Mouse (Mus musculus) cerebellum, postnatal 36 days (tissue): ENCODE measurements at regions not wholly inside any gene's neighbourhood (a gene's known extent, or its start where the extent isn't known, plus 50 kb on each side); places are given as distances from the start of the nearest gene placed in this dataset.
"Not testable (repeated sequence)": the region's sequence is repeated elsewhere in the genome, so short reads cannot be mapped to it uniquely, and the experiment has no call there.

Experiments
- DNase-seq, 2 experiments: peaks; one replicate each; pipeline ENCODE4 v3.0.0; 2021 to 2022; ENCODE audit warnings: mixed read lengths in 2 of 2

DNA sequence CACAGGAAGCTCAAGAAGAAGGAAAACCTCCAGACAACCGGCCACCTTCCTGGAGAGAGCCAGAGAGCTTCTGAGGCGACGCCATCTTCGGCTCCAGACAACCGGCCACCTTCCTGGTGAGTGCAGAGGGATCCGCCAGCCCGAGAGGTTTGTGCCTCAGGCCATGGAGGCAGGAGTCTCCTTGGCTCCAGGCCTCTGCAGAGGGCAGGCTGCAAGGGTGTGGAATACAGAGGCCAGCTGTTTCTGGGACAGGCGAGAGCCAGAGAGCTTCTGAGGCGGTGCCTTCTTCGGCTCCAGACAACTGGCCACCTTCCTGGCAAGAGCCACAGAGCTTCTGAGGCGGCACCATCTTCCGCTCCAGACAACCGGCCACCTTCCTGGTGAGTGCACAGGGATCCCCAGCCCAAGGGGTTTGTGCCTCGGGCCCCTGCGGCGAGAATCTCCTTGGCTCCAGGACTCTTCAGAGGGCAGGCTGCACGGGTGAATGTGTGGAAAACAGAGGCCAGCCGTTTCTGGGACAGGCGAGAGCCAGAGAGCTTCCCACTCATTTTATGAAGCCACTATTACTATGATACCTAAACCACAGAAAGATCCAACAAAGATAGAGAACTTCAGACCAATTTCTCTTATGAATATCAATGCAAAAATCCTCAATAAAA, 441.4 kb downstream of the Arl6ip6 start:
- DNase-seq = not testable (repeated sequence)

DNA sequence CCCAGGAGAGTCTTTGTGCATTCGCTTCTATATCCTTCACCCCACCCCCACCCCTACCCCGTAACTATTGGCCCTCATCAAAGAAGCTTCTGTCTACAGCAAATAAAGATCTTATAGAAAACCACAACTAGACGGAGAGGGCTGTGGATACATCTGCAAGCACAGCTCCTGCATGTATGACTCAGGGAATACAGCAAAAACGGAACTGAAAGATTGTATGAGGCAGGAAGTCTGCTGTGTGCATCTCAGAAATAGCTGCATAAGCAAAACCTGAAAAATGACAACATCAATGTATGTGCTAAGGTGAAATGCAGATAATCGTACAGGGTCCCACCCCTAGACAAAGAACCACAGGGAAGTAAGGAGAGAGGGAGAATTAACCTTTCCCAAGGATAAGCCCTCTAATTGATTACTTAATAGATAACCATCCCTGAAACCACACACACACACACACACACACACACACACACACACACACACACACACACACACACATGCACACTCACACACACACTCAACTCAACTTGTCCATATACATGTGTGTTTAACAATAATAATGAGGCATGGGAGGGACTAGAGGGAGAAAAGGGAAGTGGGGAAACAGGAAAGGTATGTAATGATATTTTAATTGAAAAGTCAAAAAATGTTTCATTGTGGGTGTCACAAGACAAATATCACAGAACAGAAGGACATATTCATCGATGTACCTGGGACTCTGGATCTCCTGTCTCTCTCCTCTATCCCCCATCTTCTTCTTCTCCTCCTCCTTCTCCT, 416.6 kb downstream of the Rprm start:
- no peak for DNase-seq

DNA sequence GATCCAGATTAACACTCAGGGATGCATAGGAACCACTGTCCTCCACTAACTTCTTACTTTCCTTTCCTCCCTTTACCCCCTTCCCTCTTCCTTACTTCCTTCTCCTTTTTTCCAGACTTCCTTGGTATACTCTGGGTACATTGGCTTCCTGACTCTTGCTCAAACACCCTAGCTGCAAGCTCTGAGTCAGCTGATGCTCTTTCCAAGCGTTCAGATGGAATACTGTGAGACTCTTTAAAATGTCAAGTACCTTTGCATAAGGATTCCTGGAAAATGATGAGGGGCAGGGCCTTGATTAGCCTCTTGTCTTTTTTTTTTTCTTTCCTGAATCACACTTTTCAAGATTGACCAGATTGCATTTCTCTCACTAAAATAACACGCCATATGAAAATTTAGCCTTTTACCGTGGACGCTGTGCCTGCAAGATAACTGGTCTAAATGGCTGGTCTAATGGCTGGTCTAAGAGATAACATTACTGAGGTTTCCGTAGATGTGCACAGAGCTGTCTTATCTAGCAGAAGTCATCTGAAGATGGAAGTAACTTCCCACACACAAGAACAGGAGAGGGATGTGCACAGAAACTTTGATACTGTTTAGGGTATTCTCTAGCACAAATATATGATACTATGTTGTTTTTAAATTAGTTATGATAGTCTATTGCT, 404.9 kb downstream of the Rprm start:
- DNase-seq = no peak

DNA sequence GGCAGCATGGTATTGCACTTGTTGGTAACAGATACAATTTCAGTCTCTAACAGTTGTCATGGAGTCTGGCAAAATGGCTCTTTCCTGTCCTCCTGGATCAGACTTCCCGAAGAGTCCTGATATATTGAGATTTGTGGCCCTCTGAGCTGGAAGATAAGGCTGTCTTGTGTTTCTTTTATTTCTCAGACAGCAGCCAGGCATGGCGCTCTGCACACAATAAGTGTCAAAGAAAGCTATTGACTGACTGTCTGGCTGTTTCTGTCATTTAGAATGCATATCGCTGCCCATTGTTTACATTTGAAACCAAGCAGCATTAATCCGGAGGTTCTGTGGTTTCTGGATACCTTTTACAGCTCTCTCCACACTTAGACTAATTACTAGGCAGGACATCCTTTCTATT, 402.8 kb downstream of the Rprm start:
- DNase-seq = no peak

DNA sequence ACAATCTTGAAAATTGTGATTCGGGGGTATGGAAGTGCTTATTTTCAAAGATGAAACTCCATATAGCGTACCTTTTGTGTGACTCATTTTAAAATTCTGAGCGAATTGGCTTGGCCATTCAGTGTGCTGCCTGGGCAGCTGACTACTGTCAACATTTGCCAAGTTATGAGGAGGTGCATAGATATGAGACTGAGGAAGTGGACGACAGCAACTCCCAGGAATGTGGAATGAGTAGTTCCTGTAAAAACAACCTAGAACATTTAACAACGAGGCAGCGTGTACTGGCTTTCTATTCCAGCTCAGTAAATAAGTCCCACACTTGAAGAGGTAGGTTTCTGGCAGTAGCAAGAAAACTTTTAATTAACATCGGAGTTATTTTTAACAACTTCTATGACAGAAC, 398.1 kb downstream of the Rprm start:
- DNase-seq = no peak

DNA sequence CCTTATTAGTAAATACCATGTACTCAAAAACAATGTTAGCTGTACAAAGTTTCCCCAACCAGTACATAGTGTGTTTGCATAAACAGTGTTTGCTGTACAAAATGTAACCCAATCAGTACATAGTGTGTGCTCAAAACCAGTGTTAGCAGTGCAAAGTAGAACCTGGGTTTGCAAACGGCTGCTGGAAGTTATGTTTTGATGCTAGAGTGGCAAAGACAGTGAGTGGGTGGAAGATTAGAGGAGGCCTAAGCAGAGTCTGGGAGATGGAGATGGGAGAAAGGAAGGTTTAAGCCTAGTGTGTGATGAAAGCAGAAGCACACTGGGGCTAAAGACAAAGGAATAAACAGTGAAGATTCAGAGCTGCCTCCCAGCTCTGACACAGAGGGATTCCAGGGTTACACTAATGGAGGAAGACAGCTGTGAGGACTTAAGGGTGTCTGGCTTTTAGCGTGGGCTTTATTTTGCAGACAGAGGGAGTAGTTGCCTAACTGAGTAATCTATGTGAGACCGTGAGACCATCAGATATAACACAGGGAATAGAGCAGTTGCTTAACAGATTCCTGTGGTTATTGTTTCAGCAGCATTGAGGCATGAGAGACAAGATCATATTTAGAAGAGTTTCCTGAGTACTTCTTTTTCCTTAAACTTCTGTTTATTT, 396.0 kb downstream of the Rprm start:
- no peak for DNase-seq

DNA sequence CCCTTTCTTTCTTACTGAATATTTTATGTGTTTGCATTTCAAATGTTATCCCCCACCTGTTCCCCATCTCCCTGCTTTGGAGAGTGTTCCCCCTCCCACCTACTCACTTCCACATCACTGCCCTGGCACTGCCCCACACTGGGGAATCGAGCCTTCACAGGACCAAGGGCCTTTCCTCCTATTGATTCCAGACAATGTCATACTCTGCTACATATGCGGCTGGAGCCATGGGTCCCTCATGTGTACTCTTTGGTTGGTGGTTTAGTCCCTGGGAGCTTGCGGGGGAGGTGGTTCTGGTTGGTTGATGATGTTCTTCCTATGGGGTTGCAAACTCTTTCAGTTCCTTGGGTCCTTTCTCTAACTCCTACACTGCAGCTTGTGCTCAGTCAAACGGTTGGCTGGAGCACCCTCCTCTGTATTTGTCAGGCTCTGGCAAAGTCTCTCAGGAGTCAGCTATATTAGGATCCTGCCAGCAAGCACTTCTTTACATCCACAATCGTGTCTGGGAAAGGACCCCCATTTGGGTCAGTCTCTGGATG, 393.7 kb downstream of the Rprm start:
- no peak for DNase-seq

DNA sequence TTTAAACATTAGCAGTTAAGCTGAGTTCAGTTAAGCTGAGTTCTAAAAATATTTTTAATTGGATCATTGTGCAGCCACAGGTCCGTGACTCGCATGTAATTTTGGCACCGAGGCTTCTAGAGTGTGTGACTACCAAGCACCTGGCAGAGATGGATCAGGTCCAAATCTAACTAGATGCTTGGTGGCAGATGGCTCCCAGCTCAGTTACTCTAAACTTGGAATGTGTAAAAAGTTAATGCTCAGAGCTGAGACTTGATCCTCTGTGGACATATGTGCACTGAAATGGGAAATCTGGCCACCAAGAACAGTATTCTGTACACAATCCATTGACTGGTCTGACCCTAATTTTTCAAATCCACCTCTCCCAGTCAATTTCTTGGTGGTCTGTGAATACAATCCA, 374.1 kb downstream of the Rprm start:
- peak; percentile 59 to 76 for DNase-seq

DNA sequence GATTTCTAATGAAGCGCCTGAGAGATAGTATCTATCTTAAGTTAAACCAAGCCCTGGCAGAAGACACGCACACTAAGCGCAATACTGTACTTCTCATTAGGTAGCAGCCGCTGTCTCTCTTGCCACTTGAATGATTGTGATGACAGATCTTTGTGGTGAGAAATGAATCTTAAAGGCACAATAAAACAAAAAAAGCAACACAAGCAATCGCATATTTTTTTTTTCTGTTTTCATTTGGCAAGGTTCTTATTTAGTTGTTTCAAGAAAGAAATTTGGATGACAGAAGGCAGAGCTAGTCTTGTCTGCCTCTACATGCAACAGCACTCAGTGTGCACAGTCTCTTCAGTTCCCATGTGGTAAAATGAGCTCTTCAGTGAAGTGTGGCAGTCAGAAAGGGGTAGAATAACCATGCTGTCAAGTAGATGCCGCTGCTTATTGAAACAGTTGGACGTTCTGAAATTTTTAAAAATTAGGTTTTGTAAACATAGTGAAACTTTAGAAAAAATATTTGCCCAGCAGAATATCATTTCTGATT, 372.2 kb downstream of the Rprm start:
- DNase-seq = no peak

DNA sequence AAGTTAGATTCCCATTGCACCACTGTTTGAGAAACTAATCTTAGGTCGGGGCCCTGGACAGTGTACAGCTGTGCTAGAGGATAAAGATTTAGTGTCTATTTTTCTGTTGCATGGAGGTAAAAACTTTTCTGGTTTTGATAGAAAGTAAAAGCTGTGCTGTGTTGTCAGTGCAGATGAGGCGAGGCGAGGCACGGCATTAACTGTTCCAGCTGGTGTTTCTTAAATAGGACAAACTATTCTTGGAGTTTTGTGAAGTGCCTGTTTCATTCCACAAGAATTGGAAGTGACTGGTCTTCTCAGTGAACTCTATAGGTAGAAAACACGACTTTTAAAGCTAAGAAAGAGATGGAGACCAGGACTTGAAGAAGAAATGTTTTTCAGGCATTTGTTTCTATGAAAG, 370.3 kb downstream of the Rprm start:
- no peak for DNase-seq

DNA sequence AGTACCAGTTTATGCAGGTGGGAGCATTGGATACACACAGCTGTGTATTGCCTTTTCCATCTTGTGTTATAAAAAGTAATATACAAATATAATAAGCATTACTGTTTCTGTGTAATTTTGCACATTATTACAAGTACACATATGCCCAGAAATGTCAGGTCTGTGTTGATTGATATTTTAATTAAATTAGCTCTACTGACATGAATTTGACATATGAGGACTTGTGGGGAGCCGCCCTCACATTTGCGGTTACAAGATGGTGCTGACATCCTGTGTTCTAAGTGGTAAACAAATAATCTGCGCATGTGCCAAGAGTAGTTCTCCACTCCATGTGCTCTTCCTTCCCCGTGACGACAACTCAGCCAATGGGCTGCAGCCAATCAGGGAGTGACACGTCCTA, 362.1 kb downstream of the Rprm start:
- DNase-seq = no peak

DNA sequence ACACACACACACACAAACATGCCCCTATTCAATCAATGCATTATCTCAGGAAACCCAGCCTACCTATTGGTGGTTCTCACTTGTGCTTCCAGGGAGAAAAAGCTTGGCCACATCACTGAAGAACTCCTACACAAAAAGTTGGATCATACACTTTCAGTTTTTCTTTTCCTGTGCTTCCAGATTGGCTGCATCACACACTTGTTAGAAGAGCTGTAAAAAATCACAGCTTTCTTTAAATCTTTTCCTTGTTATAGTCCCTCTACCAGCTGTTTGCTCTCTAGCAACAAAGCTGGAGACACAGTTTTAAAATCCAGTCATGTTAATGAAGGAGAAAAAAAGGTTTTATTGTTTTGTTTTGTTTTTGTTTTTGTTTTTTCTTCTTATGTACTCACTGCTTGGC, 356.7 kb downstream of the Rprm start:
- no peak for DNase-seq

DNA sequence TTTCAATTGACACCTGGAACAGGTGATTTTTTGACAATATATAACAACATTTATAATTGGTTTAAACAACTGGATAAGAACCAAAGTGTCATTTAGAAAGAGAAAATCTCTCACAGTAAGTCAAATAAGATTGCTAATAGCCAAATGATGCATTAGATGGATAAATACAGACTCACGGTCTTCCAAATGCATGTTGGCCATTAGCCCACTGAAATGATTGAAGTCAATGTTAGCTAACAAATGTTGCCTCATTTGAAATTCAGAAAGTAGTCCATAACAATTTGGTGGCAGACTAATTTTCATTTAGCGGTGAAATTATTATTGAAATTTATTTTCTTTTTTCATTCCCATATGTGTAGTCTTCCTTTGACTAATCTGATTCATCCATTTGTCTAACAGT, 354.9 kb downstream of the Rprm start:
- no peak for DNase-seq

DNA sequence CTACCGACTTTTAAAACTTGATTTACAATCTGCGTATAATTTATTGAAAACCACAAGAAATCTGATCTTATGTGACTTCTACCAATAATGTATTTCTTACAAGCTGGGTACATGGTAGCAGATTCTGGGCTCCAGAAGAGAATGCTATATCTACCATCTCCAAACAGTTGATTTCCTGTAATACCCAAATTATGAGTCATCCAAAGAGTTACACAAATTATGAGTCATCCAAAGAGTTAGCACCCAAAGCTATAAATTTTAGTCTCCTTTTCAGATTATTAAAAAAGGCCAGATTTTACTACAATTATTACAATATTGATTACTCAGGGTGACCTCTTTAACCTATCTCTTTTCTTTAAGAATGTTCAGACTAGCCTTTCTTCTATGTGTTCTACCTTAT, 321.9 kb downstream of the Rprm start:
- no peak for DNase-seq

DNA sequence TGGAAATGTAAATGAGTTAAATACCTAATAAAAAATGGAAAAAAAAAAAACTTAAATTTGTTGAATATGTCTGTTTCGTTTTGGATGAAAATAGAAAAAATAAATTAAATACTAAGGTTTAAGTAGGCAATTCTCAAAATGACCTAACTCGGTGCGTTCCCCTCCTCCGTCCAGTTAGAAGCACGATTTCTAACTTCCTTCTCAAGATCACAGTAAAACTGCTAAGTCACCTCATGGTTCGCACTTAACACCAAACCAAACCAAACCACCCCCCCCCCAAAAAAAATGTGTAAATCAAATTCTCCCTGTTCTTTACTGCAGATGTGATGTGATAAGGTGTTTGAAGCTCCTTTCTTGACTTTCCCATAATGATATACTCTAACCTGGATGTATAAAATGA, 303.3 kb downstream of the Rprm start:
- DNase-seq = not testable (repeated sequence)

DNA sequence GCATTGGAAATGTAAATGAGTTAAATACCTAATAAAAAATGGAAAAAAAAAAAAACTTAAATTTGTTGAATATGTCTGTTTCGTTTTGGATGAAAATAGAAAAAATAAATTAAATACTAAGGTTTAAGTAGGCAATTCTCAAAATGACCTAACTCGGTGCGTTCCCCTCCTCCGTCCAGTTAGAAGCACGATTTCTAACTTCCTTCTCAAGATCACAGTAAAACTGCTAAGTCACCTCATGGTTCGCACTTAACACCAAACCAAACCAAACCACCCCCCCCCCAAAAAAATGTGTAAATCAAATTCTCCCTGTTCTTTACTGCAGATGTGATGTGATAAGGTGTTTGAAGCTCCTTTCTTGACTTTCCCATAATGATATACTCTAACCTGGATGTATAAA, 296.8 kb downstream of the Rprm start:
- DNase-seq = not testable (repeated sequence)

DNA sequence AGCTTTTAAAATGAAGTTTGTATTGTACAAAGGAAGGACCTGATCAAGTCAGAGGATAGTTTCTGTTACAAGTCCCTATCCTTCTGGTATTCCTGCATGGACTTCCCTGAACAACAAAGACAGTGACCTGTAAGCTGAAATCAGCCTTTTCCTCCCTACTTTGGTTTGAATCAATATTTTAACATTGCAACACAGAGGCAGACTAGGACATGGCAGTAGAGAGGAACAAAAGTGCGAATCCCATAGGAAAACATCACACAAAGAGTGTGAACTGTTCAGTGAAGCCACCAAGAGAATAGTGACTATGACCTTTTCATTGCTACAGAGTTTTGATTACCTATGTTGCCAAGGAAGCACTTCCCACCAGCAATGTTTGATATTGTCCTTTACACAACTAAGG, 288.7 kb downstream of the Rprm start:
- DNase-seq = no peak

DNA sequence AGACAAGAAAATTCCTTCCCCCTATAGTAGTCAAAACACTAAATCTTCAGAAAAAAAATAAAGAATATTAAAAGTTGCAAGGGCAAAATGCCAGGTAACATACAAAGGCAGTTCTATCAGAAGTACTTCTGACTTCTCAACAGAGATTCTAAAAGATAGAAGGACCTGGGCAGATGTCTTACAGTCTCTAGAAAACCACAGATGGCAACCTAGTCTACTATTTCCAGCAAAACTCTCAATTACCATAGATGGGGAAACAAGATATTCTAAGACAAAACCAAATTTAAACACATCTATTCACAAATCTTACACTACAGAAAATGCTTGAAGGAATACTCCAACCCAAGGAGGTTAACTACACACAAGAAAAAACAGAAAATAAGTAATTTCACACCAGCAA, 281.7 kb downstream of the Rprm start:
- no peak for DNase-seq

DNA sequence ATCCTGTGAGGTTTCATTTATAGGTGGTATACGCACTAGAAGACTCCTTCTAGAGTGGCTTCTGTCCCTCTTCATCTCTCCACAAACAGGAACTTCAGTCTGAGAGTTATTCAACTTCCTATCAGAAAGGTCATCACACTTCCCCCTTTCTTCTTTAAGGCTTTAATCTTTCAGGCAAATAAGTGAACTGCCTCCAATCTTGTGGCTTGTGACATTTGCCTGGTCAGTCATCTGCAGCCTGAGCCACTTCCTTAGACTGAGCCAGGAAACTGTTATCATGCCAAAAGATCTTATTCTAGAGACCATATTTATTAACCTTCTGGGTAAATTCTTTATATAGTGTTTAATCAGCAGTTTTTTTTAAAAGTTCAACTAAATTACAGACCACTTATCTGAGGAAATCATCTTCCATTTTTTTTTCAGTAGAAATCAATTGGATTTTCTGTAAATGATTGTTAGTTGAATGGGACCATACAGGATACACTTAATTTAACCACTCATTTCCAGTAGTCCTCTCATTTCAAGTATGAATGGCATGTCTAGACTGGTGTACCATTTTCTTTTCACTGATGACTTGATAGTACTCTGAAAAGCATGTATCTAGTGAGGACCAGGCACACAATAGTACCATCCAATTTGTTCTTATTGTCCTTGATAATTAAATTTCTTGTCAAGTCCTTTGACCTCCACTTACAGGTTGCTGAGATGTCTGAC, 234.4 kb downstream of the Rprm start:
- DNase-seq = no peak
